9 mouse cellular contexts compared by ENCODE assay signal in the genomic region with DNA sequence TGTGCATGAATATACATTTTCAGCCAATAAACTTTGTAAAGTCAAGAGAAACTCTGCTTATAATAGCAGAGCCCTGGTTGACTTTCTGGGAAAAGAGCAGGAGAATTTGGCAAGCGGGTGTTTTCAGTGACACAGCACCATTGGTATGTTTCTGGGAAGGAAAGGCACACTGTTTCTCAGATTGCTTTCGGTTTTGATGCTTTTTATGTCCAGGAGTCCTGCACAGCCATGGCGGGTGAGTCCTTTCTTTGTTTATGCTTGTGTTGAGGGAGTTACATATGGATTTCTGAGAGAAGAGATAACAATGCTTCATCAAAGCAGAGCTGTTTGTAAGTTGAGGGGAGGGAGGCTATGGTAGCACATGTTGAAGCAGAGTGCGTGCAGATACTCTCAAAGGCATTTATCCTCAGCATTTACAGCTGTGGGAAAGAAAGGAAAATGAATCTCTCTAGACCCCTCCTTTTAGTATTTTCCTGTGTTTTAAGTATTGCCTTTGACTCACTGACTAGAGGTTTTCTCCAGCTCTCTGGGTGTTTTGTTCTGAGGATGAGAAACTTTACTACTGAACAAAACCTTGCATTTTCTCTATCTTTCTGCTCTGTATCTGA. TPM values are rescaled to one million over a fixed set of nuclear protein-coding genes. Genes with fewer than 3 reads are reported as not detected.
DNase-seq lines count a peak whose midpoint lies in the region; ATAC-seq lines count a peak whose summit lies in the region.
"Had no signal": no experiment of that assay in that cellular context is flagged by ENCODE, and none has a peak within 500 bp of the region (broad histone marks: within the 10 kb centered on the region; RNA-seq: fewer than 3 reads in every experiment).

Gene Casp12 (plus strand): TSS at position 140 of the 608 bp plus-strand sequence.

- no peak within 1 kb of the TSS for H3K9ac ChIP-seq in kidney, embryonic 16.5 days (replicated peaks; ENCODE audit: low read length)
- H3K9ac ChIP-seq: limb, embryonic 12.5 days had no signal

- H3K36me3 ChIP-seq in heart, embryonic 10.5 days: no peaks in the 10 kb centered on the region
- no peaks in the 10 kb centered on the region for H3K36me3 ChIP-seq in kidney, embryonic 16.5 days (ENCODE audit: insufficient read depth, low read length)
- H3K36me3 ChIP-seq: limb, embryonic 12.5 days had no signal

- no peaks in the 10 kb centered on the region for H3K9me3 ChIP-seq in heart, embryonic 10.5 days
- H3K9me3 ChIP-seq in kidney, embryonic 16.5 days (ENCODE audit: low read length): no peaks in the 10 kb centered on the region
- H3K9me3 ChIP-seq: limb, embryonic 12.5 days had no signal

- WGBS in heart, embryonic 10.5 days: 65% methylated on average over 4 of the region's 4 CpGs
- WGBS in kidney, embryonic 16.5 days: 58% methylated on average over 4 of the region's 4 CpGs

- H3K4me3 ChIP-seq in heart, embryonic 10.5 days: no peak within 1 kb of the TSS
- 0 out of 2 replicates have a peak within 1 kb of the TSS, but pooled peaks have one; percentile 1 for H3K4me3 ChIP-seq in kidney, embryonic 16.5 days (ENCODE audit: low read length)
- H3K4me3 ChIP-seq: limb, embryonic 12.5 days had no signal

- no peaks in the 10 kb centered on the region for H3K27me3 ChIP-seq in heart, embryonic 10.5 days (ENCODE audit: insufficient read depth, poor library complexity, severe bottlenecking)
- H3K27me3 ChIP-seq in kidney, embryonic 16.5 days (ENCODE audit: insufficient read depth, low read length): no peaks in the 10 kb centered on the region
- H3K27me3 ChIP-seq: limb, embryonic 12.5 days had no signal

- peak; percentile 96 for DNase-seq in heart, adult 11 months
- no peak for DNase-seq in heart, embryonic 10.5 days (ENCODE audit: low spot score)
- DNase-seq in ovary, postnatal 36 days (ENCODE audit: low spot score): peak; percentile 3
- no peak for DNase-seq in thymus, postnatal 14 days
- DNase-seq in left cerebral cortex, adult 8-10 months (ENCODE audit: low spot score in 2 of 2): no peak
- DNase-seq in MN1 (ENCODE audit: low spot score): no peak

- H3K4me2 ChIP-seq in kidney, embryonic 16.5 days (replicated peaks; ENCODE audit: low read depth, low read length): peak within 1 kb of the TSS; percentile 30
- H3K4me2 ChIP-seq: limb, embryonic 12.5 days had no signal

- no peaks in the 10 kb centered on the region for H3K4me1 ChIP-seq in heart, embryonic 10.5 days
- H3K4me1 ChIP-seq in kidney, embryonic 16.5 days (ENCODE audit: insufficient read depth, low read length): no peaks in the 10 kb centered on the region
- H3K4me1 ChIP-seq: limb, embryonic 12.5 days had no signal

- ATAC-seq in granulocyte monocyte progenitor cell, adult 5-6 weeks (replicated peaks; ENCODE audit: poor library complexity, severe bottlenecking): peak; percentile 44; the same call in 1 of the 2 replicates
- ATAC-seq in kidney, embryonic 16.5 days (ENCODE audit: low FRiP score, low TSS enrichment): no peak; the same call in 1 of the 2 replicates

- no peak within 1 kb of the TSS for H3K27ac ChIP-seq in heart, embryonic 10.5 days
- H3K27ac ChIP-seq in kidney, embryonic 16.5 days (ENCODE audit: low read length): peak within 1 kb of the TSS; percentile 40
- H3K27ac ChIP-seq: limb, embryonic 12.5 days had no signal

RNA-seq across cellular contexts. Expression of gene Casp12, which starts in this region (rescaled TPM):
- 0.60 TPM in 1 of 2 replicates, not detected in the other for polyA plus RNA-seq in heart, embryonic 10.5 days (2016; fragmentation: Nextera tagmentation; extraction: Ambion mirVana)
- total RNA-seq in granulocyte monocyte progenitor cell, adult 5-6 weeks (2014; fragmentation: Nextera tagmentation): 2.7 TPM in 1 of 2 replicates, not detected in the other
- total RNA-seq in granulocyte monocyte progenitor cell, adult 5-6 weeks (2017): 0.98 and 3.1 TPM in 2 replicates
- 5.1 and 6.0 TPM in 2 replicates for polyA plus RNA-seq in kidney, embryonic 16.5 days (2015; fragmentation: Nextera tagmentation; extraction: Ambion mirVana)
- total RNA-seq in left cerebral cortex, adult 8-10 months (2022): 1 to 10 TPM; 1.8 to 2.9 (median 2.1) TPM
- polyA plus RNA-seq: limb, embryonic 12.5 days had no signal

Comparison
In these comparisons a context has a peak if more than half of its experiments do, and no peak if none do; other contexts are left out.
1. DNase-seq: peak in heart, adult 11 months (single experiment) and ovary, postnatal 36 days (single experiment); none in heart, embryonic 10.5 days (single experiment), thymus, postnatal 14 days (single experiment), left cerebral cortex, adult 8-10 months (0 of 2) and MN1 (single experiment).